Mouse (Mus musculus) layer of hippocampus, adult 11-12 months (tissue): ENCODE results near the gene Ubtf.

Experiments used
- DNase-seq: peaks from one replicate; pipeline ENCODE4 v3.0.0; 2022; ENCODE audit warnings: low spot score

The Ubtf gene

GRCm38 (mm10) chr11:102317901-102318575 is 1.5 kb downstream of the Ubtf start:
- peak; percentile 54 for DNase-seq

GRCm38 (mm10) chr11:102317298-102317900 is 2.1 kb downstream of the Ubtf start:
- DNase-seq, result peak; percentile 52

GRCm38 (mm10) chr11:102316572-102317297 is 2.8 kb downstream of the Ubtf start:
- DNase-seq, result peak; percentile 87

GRCm38 (mm10) chr11:102315690-102316571 is 3.6 kb downstream of the Ubtf start:
- no peak for DNase-seq

GRCm38 (mm10) chr11:102314321-102314720 is 5.2 kb downstream of the Ubtf start:
- DNase-seq, result no peak

- DNase-seq, result no peak
These were observed 7.0 kb downstream of the Ubtf start for GRCm38 (mm10) chr11:102312586-102312985.

GRCm38 (mm10) chr11:102311966-102312365 is 7.6 kb downstream of the Ubtf start:
- DNase-seq, result peak; percentile 3

GRCm38 (mm10) chr11:102310768-102311695 is 8.5 kb downstream of the Ubtf start:
- DNase-seq, result peak; percentile 15

- peak; percentile 16 for DNase-seq
These were observed 9.5 kb downstream of the Ubtf start for GRCm38 (mm10) chr11:102309821-102310617.

- DNase-seq, result peak; percentile 97
These were observed 10.6 kb downstream of the Ubtf start for GRCm38 (mm10) chr11:102308979-102309378.

GRCm38 (mm10) chr11:102308104-102308503 is 11.4 kb downstream of the Ubtf start:
- no peak for DNase-seq

- DNase-seq, result no peak
These were observed 14.2 kb downstream of the Ubtf start for GRCm38 (mm10) chr11:102305359-102305758.

- no peak for DNase-seq
These were observed 15.4 kb downstream of the Ubtf start for GRCm38 (mm10) chr11:102304141-102304540.

GRCm38 (mm10) chr11:102299839-102300238 is 19.7 kb downstream of the Ubtf start:
- peak; percentile 62 for DNase-seq

GRCm38 (mm10) chr11:102297577-102298556 is 21.7 kb downstream of the Ubtf start:
- no peak for DNase-seq

GRCm38 (mm10) chr11:102296491-102297472 is 22.8 kb downstream of the Ubtf start, which contains the start of gene Atxn7l3:
TSS of gene Atxn7l3 (minus strand) at chr11:102296631.
- peak; percentile 98 for DNase-seq
